Mouse (Mus musculus): ENCODE measurements at regions not wholly inside any gene's neighbourhood (a gene's known extent, or its start where the extent isn't known, plus 50 kb on each side); places are given as distances from the start of the nearest gene placed in this dataset.
"Not testable (repeated sequence)": the region's sequence is repeated elsewhere in the genome, so short reads cannot be mapped to it uniquely, and the experiment has no call there.

DNA sequence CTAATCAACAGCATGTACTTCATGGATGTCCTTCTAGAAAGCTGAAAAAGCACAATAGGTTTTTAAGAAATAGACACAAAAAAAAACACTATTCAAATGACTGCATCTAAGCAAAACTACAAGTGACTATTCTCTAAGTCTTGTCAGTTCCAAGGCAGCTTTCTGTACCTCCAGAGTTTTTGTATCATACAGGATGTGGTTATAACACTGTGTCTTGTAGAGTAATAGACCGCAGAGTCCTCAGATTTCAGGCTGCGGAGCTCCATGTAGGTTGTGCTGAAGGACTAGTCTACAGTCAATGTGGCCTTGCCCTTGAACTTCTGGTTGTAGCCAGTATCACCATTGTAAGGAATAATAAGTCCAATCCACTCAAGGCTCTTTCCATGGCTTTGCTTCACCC, 1137.7 kb upstream of the Zfp386 start:
- H3K4me3 ChIP-seq; H3K4me2 ChIP-seq; H3K9ac ChIP-seq; H3K9me3 ChIP-seq; H3K4me1 ChIP-seq; ATAC-seq (ENCODE audit: borderline replicate concordance, extremely low read depth, low FRiP score, low TSS enrichment); H3K36me3 ChIP-seq; H3K27ac ChIP-seq; H3K27me3 ChIP-seq: not testable (repeated sequence)
- WGBS, result 81% methylated on average over 2 of the region's 2 CpGs

DNA sequence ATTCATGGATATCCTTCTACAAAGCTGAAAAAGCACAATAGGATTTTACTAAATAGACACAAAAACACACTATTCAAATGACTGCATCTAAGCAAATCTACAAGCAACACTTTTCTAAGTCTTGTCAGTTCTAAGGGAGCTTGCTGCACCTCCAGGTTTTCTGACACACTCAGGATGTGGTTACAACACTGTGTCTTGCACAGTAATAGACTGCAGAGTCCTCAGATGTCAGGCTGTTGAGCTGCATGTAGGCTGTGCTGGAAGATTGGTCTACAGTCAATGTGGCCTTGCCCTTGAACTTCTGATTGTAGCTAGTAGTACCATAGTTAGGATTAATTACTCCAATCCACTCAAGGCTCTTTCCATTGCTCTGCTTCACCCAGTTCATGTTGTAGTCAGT, 1133.1 kb upstream of the Zfp386 start:
- not testable (repeated sequence) for H3K9me3 ChIP-seq; H3K4me3 ChIP-seq; ATAC-seq (ENCODE audit: borderline replicate concordance, extremely low read depth, low FRiP score, low TSS enrichment); H3K27ac ChIP-seq; H3K27me3 ChIP-seq; H3K4me1 ChIP-seq; H3K36me3 ChIP-seq; H3K9ac ChIP-seq; H3K4me2 ChIP-seq

DNA sequence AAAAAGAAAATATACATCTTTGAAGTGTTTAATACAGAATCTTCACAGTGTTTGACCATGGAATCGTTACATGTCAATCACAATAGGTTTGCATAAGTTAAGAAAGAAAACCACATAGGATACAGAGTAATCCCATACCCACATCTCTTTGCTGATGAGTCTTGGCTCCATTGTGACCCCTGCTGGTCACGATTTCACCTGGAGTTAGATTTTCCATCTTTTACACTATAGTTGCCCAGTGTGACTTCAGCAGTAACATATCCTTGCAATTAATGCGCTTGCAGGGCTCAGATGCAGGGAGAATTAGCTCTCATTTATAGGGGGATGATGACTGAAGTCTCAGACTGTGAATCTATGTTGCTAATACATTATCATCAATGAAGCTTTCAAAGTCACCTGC, 1119.8 kb upstream of the Zfp386 start:
- 68% methylated on average over 3 of the region's 3 CpGs for whole genome bisulfite sequencing
- H3K4me3 ChIP-seq, result no peak overlapping the region
- no peak for ATAC-seq (ENCODE audit: borderline replicate concordance, extremely low read depth, low FRiP score, low TSS enrichment)
- H3K27me3 ChIP-seq, result no peaks in the 10 kb centered on the region
- no peaks in the 10 kb centered on the region for H3K9me3 ChIP-seq
- no peaks in the 10 kb centered on the region for H3K4me1 ChIP-seq
- H3K27ac ChIP-seq, result no peak overlapping the region
- no peaks in the 10 kb centered on the region for H3K36me3 ChIP-seq
- H3K9ac ChIP-seq, result no peak overlapping the region
- H3K4me2 ChIP-seq, result no peak overlapping the region

DNA sequence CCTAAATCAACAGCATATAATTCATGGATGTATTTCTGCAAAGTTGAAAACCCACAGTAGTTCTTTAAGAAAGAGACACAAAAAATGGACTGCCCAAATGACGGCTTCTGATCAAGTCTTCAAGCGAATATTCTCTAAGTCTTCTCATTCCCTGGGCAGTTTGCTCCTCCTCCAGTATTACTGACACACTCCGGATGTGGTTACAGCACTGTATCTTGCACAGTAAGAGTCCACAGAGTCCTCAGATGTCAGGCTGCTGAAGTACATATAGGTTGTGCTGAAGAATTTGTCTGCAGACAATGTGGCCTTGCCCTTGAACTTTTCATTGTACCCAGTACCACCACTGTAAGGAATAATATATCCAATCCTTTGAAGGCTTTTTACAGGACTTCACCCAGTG, 1115.4 kb upstream of the Zfp386 start:
- no peak overlapping the region for H3K9ac ChIP-seq
- H3K4me2 ChIP-seq, result no peak overlapping the region
- H3K27ac ChIP-seq, result no peak overlapping the region
- H3K27me3 ChIP-seq, result no peaks in the 10 kb centered on the region
- no peaks in the 10 kb centered on the region for H3K4me1 ChIP-seq
- H3K9me3 ChIP-seq, result no peaks in the 10 kb centered on the region
- no peak overlapping the region for H3K4me3 ChIP-seq
- no peaks in the 10 kb centered on the region for H3K36me3 ChIP-seq
- no peak for ATAC-seq (ENCODE audit: borderline replicate concordance, extremely low read depth, low FRiP score, low TSS enrichment)
- WGBS, result 74% methylated on average over 3 of the region's 3 CpGs

DNA sequence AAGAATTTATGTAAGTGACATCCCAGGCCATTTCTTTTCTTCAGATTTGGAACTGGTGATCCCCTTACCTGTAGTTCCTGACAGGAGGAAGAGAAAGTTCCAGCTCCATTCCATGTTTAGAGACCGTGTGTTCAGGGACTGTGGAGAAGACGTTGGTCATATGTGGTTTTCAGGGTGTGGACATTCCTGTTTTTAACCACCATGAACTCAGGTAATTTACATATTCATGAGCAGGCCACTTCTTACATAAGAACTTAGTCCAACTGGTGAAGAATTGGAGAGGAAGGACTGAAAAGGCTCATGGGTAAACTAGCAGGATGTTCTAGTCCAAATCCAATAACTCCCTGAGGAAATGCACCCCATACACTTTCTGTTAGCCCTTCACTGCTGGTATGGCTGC, 1114.9 kb upstream of the Zfp386 start:
- 73% methylated on average over 2 of the region's 2 CpGs for WGBS
- H3K27me3 ChIP-seq, result no peaks in the 10 kb centered on the region
- no peak for ATAC-seq (ENCODE audit: borderline replicate concordance, extremely low read depth, low FRiP score, low TSS enrichment)
- H3K4me3 ChIP-seq, result no peak overlapping the region
- H3K9me3 ChIP-seq, result no peaks in the 10 kb centered on the region
- no peaks in the 10 kb centered on the region for H3K36me3 ChIP-seq
- H3K27ac ChIP-seq, result no peak overlapping the region
- no peak overlapping the region for H3K9ac ChIP-seq
- no peak overlapping the region for H3K4me2 ChIP-seq
- H3K4me1 ChIP-seq, result no peaks in the 10 kb centered on the region

DNA sequence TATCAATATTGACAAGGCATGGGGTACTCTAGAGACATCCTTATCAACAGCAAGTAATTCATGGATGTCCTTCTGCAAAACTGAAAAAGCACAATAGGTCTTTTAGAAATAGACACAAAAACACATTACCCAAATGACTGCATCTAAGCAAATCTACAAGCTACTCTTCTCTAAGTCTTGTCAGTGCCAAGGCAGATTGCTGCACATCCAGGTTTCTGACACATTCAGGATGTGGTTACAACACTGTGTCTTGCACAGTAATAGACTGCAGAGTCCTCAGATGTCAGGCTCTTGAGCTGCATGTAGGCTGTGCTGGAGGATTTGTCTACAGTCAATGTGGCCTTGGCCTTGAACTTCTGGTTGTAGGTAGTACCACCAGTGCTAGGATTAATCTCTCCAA, 1110.7 kb upstream of the Zfp386 start:
- ATAC-seq (ENCODE audit: borderline replicate concordance, extremely low read depth, low FRiP score, low TSS enrichment); H3K27ac ChIP-seq; H3K4me3 ChIP-seq; H3K9me3 ChIP-seq; H3K4me1 ChIP-seq; H3K4me2 ChIP-seq; H3K9ac ChIP-seq; H3K36me3 ChIP-seq; H3K27me3 ChIP-seq: not testable (repeated sequence)

DNA sequence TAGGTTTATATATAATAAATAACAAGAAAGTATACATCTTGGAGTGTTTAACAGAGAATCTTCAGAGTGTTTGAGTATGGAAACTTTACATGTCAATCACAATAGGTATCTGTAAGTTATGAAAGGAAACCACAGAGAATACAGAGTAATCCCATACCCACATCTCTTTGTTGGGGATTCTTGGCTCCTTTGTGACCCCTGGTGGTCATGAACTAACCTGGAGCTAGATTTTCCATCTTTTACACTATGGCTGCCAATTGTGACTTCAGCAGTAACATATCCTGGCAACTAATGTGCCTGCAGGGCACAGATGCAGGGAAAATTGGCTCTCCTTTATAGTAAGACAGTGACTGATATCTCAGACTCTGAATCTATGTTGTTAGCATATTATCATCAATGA, 1107.9 kb upstream of the Zfp386 start:
- Histone ChIP-seq H3K4me2 (no peak overlapping the region), H3K9me3 (0 out of 2 replicates have a peak, but pooled peaks cover 5% of the 10 kb centered on the region), H3K4me1 (no peaks in the 10 kb centered on the region), H3K27me3 (no peaks in the 10 kb centered on the region), H3K36me3 (no peaks in the 10 kb centered on the region), H3K27ac (no peak overlapping the region), H3K9ac (no peak overlapping the region), H3K4me3 (no peak overlapping the region)
- ATAC-seq (ENCODE audit: borderline replicate concordance, extremely low read depth, low FRiP score, low TSS enrichment), result no peak

DNA sequence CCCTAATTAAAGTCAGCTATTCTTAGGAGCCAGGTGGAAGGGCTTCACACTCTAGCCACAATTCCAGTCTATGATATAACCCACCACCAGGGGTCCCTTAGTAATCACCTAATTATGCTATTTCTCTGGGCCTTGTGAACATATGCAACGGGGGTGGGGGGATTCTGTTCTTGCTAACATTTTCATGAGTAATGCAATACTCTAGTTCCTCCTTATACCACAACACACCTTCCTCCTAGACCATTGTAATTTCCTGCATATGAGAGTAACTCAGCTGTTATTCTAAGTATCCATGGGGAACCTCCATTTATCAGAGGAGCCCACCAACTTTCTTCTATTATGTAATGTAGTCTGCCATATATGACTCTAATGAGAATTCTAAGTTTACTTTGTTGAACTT, 1085.4 kb upstream of the Zfp386 start:
- no peak for ATAC-seq (ENCODE audit: borderline replicate concordance, extremely low read depth, low FRiP score, low TSS enrichment)
- Histone ChIP-seq H3K9me3 (peaks cover 11% of the 10 kb centered on the region; the same call in 1 of the 2 replicates), H3K4me1 (no peaks in the 10 kb centered on the region), H3K4me3 (no peak overlapping the region), H3K27me3 (no peaks in the 10 kb centered on the region), H3K27ac (no peak overlapping the region), H3K36me3 (no peaks in the 10 kb centered on the region), H3K4me2 (no peak overlapping the region), H3K9ac (no peak overlapping the region)
- 68% methylated on average over 1 of the region's 1 CpGs for WGBS

DNA sequence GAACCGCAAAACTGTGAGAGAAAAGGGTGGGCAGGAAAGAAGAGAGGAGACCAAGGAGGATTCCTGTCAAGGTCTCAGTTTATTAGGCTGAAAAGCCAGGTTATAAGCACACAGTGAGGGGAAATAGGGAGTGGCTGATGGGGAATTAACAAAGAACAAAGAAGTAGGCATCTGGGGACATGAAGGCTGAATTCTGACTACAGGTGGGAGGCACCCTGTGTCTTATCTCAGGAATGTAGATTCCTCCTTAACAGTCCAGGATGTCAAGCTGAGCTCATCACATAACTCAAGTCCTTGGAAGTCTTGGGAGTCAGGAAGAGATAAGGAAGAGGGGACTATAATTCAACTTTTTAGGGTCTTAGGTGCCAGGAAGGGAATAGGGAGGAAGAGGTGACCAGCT, 1083.3 kb upstream of the Zfp386 start:
- H3K27ac ChIP-seq; H3K4me2 ChIP-seq; H3K9me3 ChIP-seq; H3K4me3 ChIP-seq; ATAC-seq (ENCODE audit: borderline replicate concordance, extremely low read depth, low FRiP score, low TSS enrichment); H3K27me3 ChIP-seq; H3K36me3 ChIP-seq; H3K4me1 ChIP-seq; H3K9ac ChIP-seq: not testable (repeated sequence)
- 90% methylated on average over 1 of the region's 1 CpGs for WGBS

DNA sequence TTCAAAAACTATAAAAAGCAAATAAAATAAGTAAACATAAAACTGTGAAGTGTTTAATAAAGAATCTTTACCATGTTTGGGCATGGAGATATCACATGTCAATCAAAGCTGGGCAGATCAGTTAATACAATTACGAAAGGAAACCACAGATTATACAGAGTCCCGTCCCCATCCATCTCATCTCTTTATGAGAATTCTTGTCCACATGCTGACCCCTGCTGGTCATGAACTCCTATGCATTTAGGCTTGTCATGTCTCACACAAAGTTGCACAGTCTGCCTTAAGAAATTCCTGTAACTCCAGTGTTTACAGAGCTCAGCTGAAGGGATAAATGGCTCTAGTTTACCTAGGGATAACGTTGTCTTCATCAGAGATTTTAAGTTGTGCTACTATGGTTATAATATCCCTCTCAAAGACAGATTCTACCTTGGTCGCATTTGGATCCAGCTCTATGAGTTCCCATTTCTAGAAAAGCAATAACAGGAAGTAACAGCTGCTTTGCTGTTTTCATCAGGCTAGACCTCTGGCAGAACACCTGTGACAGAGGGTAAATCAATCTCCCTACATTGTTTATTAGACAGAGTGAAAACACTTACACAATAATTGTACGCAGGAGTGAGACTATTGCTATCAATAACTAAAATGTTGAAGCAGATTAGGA, 1065.9 kb upstream of the Zfp386 start:
- no peak overlapping the region for H3K9ac ChIP-seq
- no peak for ATAC-seq (ENCODE audit: borderline replicate concordance, extremely low read depth, low FRiP score, low TSS enrichment)
- no peaks in the 10 kb centered on the region for H3K9me3 ChIP-seq
- no peak overlapping the region for H3K4me2 ChIP-seq
- H3K36me3 ChIP-seq, result no peaks in the 10 kb centered on the region
- H3K27me3 ChIP-seq, result no peaks in the 10 kb centered on the region
- no peaks in the 10 kb centered on the region for H3K4me1 ChIP-seq
- H3K27ac ChIP-seq, result no peak overlapping the region
- WGBS, result 57% methylated on average over 5 of the region's 5 CpGs
- no peak overlapping the region for H3K4me3 ChIP-seq

DNA sequence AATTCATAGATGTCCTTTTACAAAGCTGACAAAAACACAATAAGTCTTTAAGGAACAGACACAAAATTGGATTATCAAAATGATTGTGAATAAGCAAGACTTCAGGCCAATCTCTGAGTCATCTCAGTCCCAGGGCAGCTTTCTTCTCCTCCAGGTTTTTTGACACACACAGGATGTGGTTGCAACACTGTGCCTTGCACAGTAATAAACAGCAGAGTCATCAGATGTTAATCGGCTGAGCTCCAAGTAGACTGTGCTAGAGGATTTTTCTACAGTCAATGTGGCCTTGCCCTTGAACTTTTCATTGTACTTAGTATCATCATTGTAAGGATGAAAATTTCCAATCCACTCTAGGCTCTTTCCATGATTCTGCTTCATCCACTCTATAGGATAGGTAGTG, 1056.6 kb upstream of the Zfp386 start:
- WGBS, result 93% methylated on average over 1 of the region's 1 CpGs
- ATAC-seq (ENCODE audit: borderline replicate concordance, extremely low read depth, low FRiP score, low TSS enrichment), result no peak
- no peaks in the 10 kb centered on the region; the same call in 1 of the 2 replicates for H3K9me3 ChIP-seq
- no peak overlapping the region for H3K27ac ChIP-seq
- H3K4me2 ChIP-seq, result no peak overlapping the region
- no peaks in the 10 kb centered on the region for H3K27me3 ChIP-seq
- H3K4me3 ChIP-seq, result no peak overlapping the region
- no peaks in the 10 kb centered on the region for H3K4me1 ChIP-seq
- no peak overlapping the region for H3K9ac ChIP-seq
- no peaks in the 10 kb centered on the region for H3K36me3 ChIP-seq

DNA sequence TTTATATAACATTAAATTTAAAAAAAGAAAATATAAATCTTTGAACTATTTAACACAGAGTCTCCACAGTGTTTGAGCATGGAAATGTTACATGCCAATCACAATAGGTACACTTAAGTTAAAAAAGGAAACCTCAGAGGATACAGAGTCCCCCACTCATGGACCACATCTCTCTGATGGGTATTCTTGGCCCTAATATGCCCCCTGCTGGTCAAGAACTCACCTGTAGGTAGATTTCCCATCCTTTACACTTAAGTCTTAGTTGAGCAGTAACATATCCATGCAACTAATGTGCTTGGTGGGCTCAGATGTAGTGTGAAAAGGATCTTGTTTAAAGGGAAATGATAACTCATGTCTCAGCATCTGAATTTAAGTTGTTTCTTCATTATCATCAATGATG, 1050.7 kb upstream of the Zfp386 start:
- H3K4me3 ChIP-seq, result no peak overlapping the region
- no peaks in the 10 kb centered on the region for H3K27me3 ChIP-seq
- no peaks in the 10 kb centered on the region for H3K36me3 ChIP-seq
- no peak overlapping the region for H3K27ac ChIP-seq
- no peak overlapping the region for H3K9ac ChIP-seq
- H3K4me1 ChIP-seq, result no peaks in the 10 kb centered on the region
- no peak overlapping the region for H3K4me2 ChIP-seq
- ATAC-seq (ENCODE audit: borderline replicate concordance, extremely low read depth, low FRiP score, low TSS enrichment), result no peak
- no peaks in the 10 kb centered on the region; the same call in 1 of the 2 replicates for H3K9me3 ChIP-seq

DNA sequence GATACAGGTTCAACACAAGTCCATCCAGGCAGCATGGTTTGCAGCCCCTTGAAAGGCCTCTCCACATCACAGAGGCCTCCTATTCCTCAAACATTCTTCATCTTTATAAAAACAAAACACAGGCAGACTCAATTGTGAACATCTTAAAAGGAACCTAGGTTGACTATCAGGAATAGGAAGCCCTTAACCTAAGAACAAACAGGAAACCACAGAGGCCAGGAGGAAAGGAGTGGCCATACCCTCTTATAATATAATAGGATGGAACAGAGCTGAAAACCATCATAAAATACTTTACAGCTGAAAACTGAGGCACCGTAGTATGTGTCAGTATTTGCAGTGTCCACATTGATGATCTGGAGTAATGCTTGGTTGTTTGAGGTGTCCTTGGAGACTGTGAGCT, 1044.4 kb upstream of the Zfp386 start:
- 0 out of 2 replicates have a peak, but pooled peaks cover 3% of the 10 kb centered on the region for H3K9me3 ChIP-seq

More for the DNA sequence above, 1044.4 kb upstream of the Zfp386 start:
- Histone ChIP-seq H3K36me3 (no peaks in the 10 kb centered on the region), H3K4me3 (no peak overlapping the region), H3K27ac (no peak overlapping the region), H3K4me2 (no peak overlapping the region), H3K27me3 (no peaks in the 10 kb centered on the region), H3K9ac (no peak overlapping the region), H3K4me1 (no peaks in the 10 kb centered on the region)
- 87% methylated on average over 1 of the region's 1 CpGs for WGBS
- ATAC-seq (ENCODE audit: borderline replicate concordance, extremely low read depth, low FRiP score, low TSS enrichment), result no peak
